Mouse (Mus musculus): Measurements from ENCODE around the gene Sgtb. TPM values are rescaled to one million over a fixed set of nuclear protein-coding genes. Genes with fewer than 3 reads are reported as not detected.

Sgtb gene
- polyA plus RNA-seq, 1 experiment = 0.26 TPM

DNA sequence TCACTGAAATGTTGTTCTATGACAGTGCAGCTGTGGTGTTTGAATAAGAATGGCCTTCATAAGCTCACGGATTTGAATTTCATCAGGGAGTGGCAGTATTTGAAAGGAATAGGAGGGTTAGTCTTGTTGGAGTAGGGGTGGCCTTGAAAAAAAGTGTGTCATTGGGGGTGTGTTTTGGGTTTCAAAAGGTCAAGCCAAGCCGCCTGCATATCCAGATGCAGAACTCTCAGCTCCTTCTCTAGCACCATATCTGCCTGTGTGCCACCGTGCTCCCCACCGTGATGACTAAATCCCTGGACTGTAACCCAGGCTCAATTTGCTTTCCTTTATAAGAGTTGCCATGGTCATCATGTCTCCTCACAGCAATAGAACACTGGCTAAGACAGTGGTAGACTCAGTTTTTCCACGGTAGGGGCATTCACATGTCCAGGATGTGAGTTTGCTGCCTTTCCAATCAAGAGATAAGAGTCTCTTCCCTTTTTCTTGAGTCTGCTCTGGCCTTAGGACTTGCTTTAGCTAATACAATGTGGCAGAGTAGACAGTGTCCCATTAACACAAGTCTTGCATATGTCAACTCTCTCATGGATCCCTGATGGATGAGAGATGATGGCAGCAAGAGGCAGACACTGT is 7.8 kb upstream of the Sgtb start:
- Histone ChIP-seq H3K36me3 (ENCODE audit: control insufficient read depth, insufficient read depth, low read length) (no peaks in the 10 kb centered on the region), H3K27me3 (ENCODE audit: control insufficient read depth, insufficient read depth, low read length) (no peaks in the 10 kb centered on the region), H3K27ac (ENCODE audit: control insufficient read depth, insufficient read depth, low read length) (no peak overlapping the region), H3K4me3 (ENCODE audit: control insufficient read depth, insufficient read depth, low read length) (no peak overlapping the region), H3K4me1 (replicated peaks; ENCODE audit: control insufficient read depth, insufficient read depth, low read length) (no peaks in the 10 kb centered on the region)
- no peak for DNase-seq
- TF ChIP-seq POLR2A (IDR thresholded peaks at IDR 0.05; ENCODE audit: control insufficient read depth, extremely low read depth, insufficient read depth, low read length, poor library complexity) (no peak), CTCF (IDR thresholded peaks at IDR 0.05; ENCODE audit: borderline replicate concordance, control insufficient read depth, extremely low read depth, insufficient read depth, low read length, poor library complexity) (no peak)
- WGBS = 93% methylated on average over 5 of the region's 5 CpGs

DNA sequence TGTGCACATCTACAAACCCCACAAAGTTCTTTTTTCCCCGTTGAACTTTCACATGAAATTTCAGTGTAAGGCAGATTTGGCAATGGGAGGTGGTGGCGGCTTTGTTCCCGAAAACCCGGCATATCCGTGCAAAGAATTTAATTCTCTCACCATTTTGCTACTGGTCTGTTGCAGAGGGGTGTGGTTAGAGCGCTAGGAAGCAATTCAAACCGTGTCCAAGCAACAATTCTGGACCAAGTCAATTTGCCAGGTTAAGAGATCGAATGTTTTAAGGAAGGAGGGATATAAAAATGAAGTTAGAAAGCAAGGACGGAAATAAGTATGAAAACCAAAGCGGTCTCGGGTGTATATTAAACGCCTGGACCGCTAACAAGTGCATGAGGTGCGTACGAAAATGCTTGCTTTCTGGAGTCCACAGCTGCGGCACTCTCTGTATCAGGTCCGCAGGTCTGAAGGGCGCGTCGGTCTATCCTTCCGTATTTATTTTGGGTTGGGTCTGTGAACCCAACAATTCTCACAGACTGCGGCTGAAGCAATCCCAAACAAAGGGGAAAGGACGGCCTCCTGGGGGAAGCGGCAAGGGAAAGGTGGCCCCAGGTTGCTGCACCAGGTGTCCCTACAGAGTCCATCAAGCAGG is 772 bp upstream of the Sgtb start:
- Histone ChIP-seq H3K36me3 (ENCODE audit: control insufficient read depth, insufficient read depth, low read length) (no peaks in the 10 kb centered on the region), H3K4me1 (replicated peaks; ENCODE audit: control insufficient read depth, insufficient read depth, low read length) (peaks cover 16% of the 10 kb centered on the region), H3K4me3 (ENCODE audit: control insufficient read depth, insufficient read depth, low read length) (peak overlapping the region; percentile 59), H3K27me3 (ENCODE audit: control insufficient read depth, insufficient read depth, low read length) (no peaks in the 10 kb centered on the region), H3K27ac (ENCODE audit: control insufficient read depth, insufficient read depth, low read length) (no peak overlapping the region)
- 1% methylated on average over 24 of the region's 24 CpGs for WGBS
- TF ChIP-seq POLR2A (IDR thresholded peaks at IDR 0.05; ENCODE audit: control insufficient read depth, extremely low read depth, insufficient read depth, low read length, poor library complexity) = no peak
- TF ChIP-seq CTCF (IDR thresholded peaks at IDR 0.05; ENCODE audit: borderline replicate concordance, control insufficient read depth, extremely low read depth, insufficient read depth, low read length, poor library complexity) = no peak
- no peak for DNase-seq

DNA sequence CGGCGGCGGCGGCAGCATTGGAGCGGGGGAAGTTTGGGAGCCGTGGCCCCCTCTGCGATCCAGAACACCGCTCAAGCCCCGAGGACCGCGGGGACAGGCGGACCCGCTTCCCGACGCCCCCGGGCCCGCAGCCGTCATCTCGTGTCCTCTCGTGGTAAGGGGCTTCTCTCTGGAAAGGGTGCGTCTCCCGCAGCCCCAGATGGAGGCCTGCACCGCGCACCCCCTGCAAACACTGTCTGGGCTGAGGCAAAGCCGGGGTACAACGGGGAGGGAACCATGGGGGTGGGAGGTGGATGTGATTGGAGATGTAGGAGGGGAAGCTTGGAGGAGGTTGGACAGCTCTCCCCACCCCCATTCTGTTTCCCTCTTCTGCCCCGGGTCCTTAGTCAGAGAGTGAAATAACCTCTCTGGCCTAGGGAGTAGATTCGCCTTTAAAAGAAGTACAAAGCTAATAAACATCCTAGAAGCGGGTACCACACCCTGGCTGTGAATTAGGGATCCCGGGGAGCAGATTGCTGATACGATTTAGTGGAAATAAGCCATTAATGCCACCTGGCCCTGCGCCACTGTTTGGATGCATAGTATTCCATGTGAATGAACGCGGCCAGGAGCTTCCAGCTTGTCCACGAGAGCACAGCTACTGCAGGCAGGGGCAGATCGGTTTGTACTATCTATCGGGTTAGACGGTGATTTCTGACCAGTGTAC is 428 bp downstream of the Sgtb start:
- H3K27me3 ChIP-seq (ENCODE audit: control insufficient read depth, insufficient read depth, low read length) = no peaks in the 10 kb centered on the region
- WGBS = 12% methylated on average over 38 of the region's 38 CpGs
- no peak for TF ChIP-seq POLR2A (IDR thresholded peaks at IDR 0.05; ENCODE audit: control insufficient read depth, extremely low read depth, insufficient read depth, low read length, poor library complexity)
- TF ChIP-seq CTCF (IDR thresholded peaks at IDR 0.05; ENCODE audit: borderline replicate concordance, control insufficient read depth, extremely low read depth, insufficient read depth, low read length, poor library complexity) = no peak
- DNase-seq = peak; percentile 13
- H3K4me1 ChIP-seq (replicated peaks; ENCODE audit: control insufficient read depth, insufficient read depth, low read length) = peaks cover 16% of the 10 kb centered on the region
- H3K27ac ChIP-seq (ENCODE audit: control insufficient read depth, insufficient read depth, low read length) = no peak overlapping the region
- peak overlapping the region; percentile 50 for H3K4me3 ChIP-seq (ENCODE audit: control insufficient read depth, insufficient read depth, low read length)
- no peaks in the 10 kb centered on the region for H3K36me3 ChIP-seq (ENCODE audit: control insufficient read depth, insufficient read depth, low read length)

DNA sequence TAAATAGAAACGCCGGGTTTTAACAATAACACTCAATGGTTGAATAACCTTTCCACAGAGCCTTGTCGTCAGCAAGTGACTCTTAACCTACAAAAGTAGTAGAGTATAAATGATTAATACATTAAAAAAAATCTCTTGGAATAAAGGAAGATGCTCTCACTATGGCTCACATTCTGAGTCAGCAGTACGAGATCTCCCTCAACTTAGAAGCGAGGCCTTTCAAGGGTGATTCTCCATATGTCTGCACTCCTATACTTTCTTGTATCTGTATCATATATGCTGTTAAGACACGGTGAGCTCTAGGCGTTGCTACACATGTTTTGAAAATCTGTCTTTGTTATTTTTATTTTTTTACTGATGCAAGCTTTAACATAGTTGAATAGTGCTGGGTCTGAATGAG is 985 bp downstream of the Sgtb start:
- H3K27ac ChIP-seq (ENCODE audit: control insufficient read depth, insufficient read depth, low read length) = no peak overlapping the region
- no peaks in the 10 kb centered on the region for H3K36me3 ChIP-seq (ENCODE audit: control insufficient read depth, insufficient read depth, low read length)
- no peak overlapping the region for H3K4me3 ChIP-seq (ENCODE audit: control insufficient read depth, insufficient read depth, low read length)
- no peak for DNase-seq
- 71% methylated on average over 7 of the region's 7 CpGs for WGBS
- H3K27me3 ChIP-seq (ENCODE audit: control insufficient read depth, insufficient read depth, low read length) = no peaks in the 10 kb centered on the region
- H3K4me1 ChIP-seq (replicated peaks; ENCODE audit: control insufficient read depth, insufficient read depth, low read length) = peaks cover 16% of the 10 kb centered on the region
- TF ChIP-seq POLR2A (IDR thresholded peaks at IDR 0.05; ENCODE audit: control insufficient read depth, extremely low read depth, insufficient read depth, low read length, poor library complexity) (no peak), CTCF (IDR thresholded peaks at IDR 0.05; ENCODE audit: borderline replicate concordance, control insufficient read depth, extremely low read depth, insufficient read depth, low read length, poor library complexity) (no peak)

DNA sequence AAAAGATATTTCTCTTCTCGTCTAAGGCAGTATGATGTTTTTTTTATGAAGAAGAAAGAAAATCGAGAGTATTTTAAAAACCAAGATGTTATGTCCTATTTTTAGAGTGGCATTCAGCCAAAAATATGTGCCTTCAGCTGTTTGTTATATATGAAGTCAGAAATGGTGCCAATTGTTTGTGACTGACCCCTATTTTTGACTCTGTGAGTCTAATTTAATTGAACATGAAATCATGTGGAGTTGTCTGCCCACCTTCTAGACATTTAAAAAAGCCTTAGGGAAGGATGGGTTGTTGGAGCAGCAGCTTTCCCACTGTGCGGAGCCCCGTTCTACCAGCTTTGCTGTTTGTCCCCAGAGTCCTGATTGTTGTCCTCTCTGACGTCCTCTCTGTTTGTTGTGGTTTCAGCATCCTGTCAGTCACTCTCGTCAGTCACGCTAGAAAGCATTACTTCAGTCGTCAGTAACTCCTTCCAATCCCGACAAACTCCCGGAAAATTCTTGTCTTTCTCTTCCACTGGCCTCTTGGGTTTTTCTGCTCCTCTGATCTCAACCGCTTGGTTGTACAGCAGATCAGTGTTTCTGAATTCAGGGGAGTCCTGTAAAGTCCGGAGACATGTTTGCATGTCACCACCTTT is 2.8 kb downstream of the Sgtb start:
- H3K27ac ChIP-seq (ENCODE audit: control insufficient read depth, insufficient read depth, low read length) = no peak overlapping the region
- H3K4me3 ChIP-seq (ENCODE audit: control insufficient read depth, insufficient read depth, low read length) = no peak overlapping the region
- 43% methylated on average over 12 of the region's 12 CpGs for WGBS
- no peak for DNase-seq
- TF ChIP-seq POLR2A (IDR thresholded peaks at IDR 0.05; ENCODE audit: control insufficient read depth, extremely low read depth, insufficient read depth, low read length, poor library complexity) (no peak), CTCF (IDR thresholded peaks at IDR 0.05; ENCODE audit: borderline replicate concordance, control insufficient read depth, extremely low read depth, insufficient read depth, low read length, poor library complexity) (no peak)
- H3K4me1 ChIP-seq (replicated peaks; ENCODE audit: control insufficient read depth, insufficient read depth, low read length) = peaks cover 16% of the 10 kb centered on the region
- no peaks in the 10 kb centered on the region for H3K36me3 ChIP-seq (ENCODE audit: control insufficient read depth, insufficient read depth, low read length)
- no peaks in the 10 kb centered on the region for H3K27me3 ChIP-seq (ENCODE audit: control insufficient read depth, insufficient read depth, low read length)

DNA sequence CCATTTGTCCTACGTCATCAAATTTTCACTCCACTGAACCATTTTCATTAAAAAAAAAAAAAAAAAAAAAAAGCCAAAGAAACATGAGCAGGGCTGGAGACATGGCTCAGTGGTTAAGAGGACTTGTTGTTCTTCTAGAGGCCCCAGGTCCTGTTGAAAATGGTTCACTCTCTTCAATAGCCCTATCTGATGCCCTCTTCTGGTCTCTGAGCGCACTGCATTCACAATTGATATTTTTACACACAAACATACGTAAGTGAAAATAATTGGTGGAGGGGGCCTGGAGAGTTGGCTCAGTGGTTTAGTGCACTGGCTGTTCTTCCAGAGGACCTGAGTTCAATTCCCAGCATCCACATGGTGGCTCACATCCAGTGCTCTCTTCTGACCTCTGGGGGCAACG is 4.2 kb downstream of the Sgtb start:
- no peak overlapping the region for H3K27ac ChIP-seq (ENCODE audit: control insufficient read depth, insufficient read depth, low read length)
- WGBS = 96% methylated on average over 4 of the region's 4 CpGs
- no peak for DNase-seq
- H3K4me3 ChIP-seq (ENCODE audit: control insufficient read depth, insufficient read depth, low read length) = no peak overlapping the region
- no peaks in the 10 kb centered on the region for H3K27me3 ChIP-seq (ENCODE audit: control insufficient read depth, insufficient read depth, low read length)
- no peak for TF ChIP-seq POLR2A (IDR thresholded peaks at IDR 0.05; ENCODE audit: control insufficient read depth, extremely low read depth, insufficient read depth, low read length, poor library complexity)
- no peak for TF ChIP-seq CTCF (IDR thresholded peaks at IDR 0.05; ENCODE audit: borderline replicate concordance, control insufficient read depth, extremely low read depth, insufficient read depth, low read length, poor library complexity)
- no peaks in the 10 kb centered on the region for H3K36me3 ChIP-seq (ENCODE audit: control insufficient read depth, insufficient read depth, low read length)
- H3K4me1 ChIP-seq (replicated peaks; ENCODE audit: control insufficient read depth, insufficient read depth, low read length) = peaks cover 16% of the 10 kb centered on the region

All from thymus, adult 2 months (tissue).